Mouse (Mus musculus) bone marrow, adult 2 months (tissue): Measurements from ENCODE around the gene Rgcc.

Experiments used
- CTCF ChIP-seq: fragments of 200-500 bp; IDR thresholded peaks from 2 replicates; pipeline ENCODE4 v1.5.1; 2011; ENCODE audit warnings: low read length, control low read depth; ENCODE audit not compliant: control insufficient read depth, insufficient read depth
- POLR2A ChIP-seq: fragments of 200-500 bp; IDR thresholded peaks from 2 replicates; pipeline ENCODE4 v1.6.1; 2011; ENCODE audit warnings: low read depth, mild to moderate bottlenecking, control low read depth, low read length, borderline replicate concordance; ENCODE audit not compliant: control insufficient read depth

DNA sequence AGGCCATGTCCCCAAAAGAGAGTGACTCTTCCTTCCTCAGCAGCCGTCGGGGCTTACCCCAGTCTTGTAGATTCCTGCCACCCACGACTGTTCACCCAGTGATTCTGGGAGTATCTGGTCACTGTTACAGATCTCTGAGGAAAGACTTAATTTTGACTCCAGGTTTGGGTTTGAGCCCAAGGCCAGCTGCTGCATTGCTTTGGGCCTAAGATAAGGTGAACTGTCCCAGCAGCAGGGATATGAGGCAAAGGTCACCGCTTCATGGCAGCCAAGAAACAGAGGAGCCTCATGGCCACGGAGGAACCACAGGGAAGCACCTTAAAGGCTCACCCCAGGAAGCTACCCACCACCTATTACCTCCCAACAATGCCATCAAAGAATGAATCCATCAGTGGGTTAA lies 44.8 kb downstream of the Rgcc start:
- TF ChIP-seq CTCF: no peak
- TF ChIP-seq POLR2A: no peak
